Mouse (Mus musculus) layer of hippocampus, postnatal 36 days (tissue): ENCODE data around the gene Gnb3. TPM values are rescaled to one million over a fixed set of nuclear protein-coding genes. Genes with fewer than 3 reads are reported as not detected.

Source experiments
- DNase-seq, 2 experiments: peaks; one replicate each; pipeline ENCODE4 v3.0.0; 2022
- total RNA-seq, 2 experiments: library from RNA; stranded (reverse); gene quantifications; 2 replicates each; pipeline ENCODE4 v1.2.3; 2021

Gene Gnb3
- under 1 TPM in 1 of 2 experiments, not detected in 1; 0.17 TPM for total RNA-seq

DNA sequence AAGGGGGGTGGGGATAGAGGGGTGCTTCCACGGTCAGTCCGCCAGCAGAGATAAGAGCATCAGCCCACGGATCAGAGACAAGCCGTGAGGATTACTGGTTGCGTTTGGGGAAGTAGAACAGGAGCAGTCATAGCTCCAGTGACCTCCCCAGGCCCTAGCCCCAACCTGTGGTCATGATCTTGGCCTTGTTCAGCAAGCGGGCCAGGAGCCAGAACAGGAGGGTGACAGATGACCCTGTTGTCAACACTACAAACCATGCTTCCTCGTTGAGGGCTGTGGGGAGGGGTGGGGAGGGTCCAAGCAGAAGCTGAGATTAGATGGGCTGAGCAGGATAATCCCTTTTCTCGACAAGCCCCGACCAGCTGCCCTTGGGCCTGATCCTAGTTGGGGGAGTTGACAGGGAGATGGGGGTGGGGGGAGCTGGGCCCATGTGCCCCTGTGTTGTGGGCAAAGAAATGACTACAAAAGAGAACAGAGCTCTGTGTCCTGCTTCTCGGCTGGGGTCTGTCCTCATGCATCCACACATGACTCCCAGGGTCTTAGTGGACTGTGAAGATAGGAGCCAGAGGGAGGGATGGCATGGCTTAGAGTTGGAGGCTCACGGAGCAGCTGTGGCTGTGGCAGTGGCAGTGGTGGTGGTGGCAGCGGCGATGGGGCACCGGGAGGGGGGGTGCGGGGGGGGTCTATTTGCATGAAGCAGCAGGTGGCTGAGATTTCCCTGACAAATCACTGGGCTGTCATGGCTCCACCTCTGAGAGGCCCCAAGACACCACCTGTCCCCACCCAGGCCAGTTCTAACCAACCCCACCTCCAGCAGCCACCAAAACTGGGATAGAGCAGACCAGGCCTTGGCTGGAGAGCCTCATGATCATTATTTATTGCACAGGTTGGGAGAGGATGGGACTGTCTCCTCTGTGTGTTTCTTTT, at the start of gene Gnb3:
Gnb3 (minus strand) TSS at position 35 of the 927 bp plus-strand sequence.
- no peak for DNase-seq

DNA sequence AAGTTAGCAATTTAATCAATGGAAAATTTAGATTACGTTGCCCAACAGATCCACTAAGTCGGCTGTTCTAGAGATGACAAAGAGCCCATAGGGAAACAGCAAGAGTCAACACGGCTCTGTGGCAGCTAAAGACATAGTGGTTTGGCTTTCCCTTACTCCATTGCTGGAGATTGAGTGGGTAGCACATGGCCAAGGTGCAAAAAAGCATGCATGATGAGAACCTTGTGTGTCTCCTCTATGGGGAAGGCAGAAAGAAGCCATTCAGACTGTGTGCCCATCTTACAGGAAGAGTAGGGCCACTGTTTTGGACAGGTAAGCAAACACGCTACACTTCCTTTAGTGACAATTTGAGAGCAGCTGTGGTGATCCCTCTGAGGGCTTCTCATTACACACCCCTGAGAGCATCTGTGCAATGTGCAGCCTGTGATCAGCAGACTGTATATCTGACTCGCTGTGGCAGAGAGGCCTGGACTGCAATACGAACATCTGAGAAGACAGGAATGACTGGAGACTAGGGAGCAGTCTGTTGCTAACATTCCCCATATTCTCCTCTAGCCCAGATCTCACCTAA, 48.6 kb upstream of the Gnb3 start:
- DNase-seq = no peak

DNA sequence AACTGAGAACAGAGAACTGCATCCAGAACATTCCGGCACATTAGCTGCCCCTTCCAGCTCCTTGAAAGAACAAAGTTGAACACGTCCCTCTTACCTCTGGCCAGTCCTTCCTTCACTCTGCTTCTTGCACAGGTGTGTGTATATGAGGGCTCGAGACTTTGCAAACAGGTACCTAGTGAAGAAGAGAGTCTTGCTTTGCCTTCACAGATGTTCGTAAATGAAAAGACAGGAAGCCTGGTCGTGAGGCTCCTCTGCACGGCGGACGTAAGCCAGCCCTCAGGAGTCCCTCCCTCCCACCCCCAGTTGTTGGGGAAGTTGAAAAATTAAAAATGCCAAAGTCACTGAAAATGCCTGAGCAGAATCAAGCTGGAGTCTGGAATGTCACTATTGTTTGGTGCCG, 47.9 kb upstream of the Gnb3 start, which contains the start of gene Cd4:
Cd4 (minus strand) TSS at position 236 of the 400 bp plus-strand sequence.
- no peak for DNase-seq

DNA sequence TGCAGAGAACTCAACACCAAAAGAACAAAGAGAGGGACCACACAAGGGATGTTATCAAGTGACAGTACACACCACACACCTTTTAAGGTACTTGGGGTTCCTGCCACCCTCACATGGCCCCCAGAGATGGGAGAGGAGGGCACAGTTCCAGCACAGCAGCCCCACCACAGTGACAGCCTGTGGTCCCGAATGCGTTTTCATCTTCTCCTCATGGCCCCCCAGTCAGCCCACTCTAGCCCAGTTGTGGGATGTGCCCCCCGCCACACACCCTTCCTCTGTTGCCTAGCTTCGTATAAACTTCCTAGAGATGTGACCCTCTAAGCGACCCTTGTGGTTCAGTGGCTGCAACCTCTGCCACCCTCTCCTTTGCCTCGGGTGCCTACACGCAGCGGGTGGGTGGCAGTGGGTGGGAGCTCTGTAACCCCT, 45.9 kb upstream of the Gnb3 start:
- no peak for DNase-seq

DNA sequence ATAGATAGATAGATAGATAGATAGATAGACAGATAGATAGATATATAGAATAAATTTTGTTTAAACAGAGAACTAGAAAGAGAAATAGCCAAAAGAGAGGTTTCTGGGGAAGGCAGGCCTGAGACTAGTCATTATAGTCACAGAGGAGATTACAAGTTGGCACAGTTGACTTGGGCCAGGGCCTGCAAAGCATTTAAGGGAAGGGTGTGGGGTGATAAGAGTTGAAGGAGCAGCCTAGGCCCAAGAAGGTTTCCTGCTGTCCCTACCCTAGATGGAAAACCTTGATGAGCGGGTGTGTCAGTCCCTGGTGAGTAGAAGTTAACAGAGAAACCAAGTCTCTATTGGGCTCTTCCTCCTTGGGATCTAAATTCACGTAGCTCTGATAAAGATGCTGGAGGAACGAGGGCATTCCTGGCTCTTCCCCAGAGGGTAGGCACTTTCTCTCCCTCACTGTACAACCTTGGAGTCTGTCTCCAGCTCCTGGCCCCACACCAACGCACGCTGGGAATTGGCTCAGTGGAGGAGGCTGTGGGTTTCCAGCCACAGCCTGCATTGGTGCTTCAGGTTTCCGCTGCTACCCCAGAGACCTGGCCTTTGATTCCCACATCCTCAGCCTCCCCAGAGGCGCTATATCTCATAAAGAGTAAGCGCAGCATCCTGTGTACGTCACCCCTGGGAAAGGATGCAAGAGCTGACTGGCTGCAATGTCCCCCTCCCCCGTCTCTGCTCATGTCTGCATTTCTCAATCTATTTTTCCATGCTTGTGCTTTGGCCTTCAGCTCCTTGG, 44.8 kb upstream of the Gnb3 start:
- no peak for DNase-seq

DNA sequence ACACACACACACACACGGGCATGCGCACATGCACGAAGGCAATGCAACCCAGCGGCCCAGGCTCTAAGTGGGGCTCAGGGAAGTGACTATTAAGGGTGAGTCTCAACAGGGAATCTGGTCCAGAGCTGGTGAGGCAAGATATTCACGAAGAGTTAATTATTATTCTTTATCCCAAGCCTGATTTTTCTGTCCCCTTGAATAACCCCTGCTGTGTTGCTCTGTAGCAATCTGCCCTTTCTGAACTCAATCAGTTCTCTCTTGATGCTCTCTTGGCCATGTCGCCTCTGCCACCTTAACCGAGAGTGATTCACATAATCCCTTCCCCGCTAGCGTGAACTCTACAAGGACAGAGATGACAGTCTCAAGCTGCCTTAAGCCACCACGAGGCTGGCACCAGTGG, 43.3 kb upstream of the Gnb3 start:
- no peak for DNase-seq

DNA sequence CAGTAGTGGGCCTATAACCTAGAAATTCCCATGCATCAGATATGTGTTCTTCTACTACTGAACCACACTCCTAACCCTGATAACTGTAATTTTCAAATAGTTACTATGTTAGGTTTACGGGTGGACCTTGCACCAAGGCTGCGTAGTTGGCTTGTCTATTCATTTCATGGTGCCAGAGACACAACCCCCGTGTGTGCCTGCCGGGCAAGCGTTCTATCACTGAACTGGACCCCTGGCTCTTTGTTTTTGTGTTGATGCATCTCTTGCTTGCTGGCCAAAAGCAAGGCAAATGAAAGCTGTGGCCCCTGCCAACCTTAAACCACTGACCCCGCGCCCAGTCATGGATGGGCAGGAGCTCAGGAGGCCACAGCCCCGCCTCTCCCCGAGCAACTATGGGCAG, 41.7 kb upstream of the Gnb3 start:
- DNase-seq = no peak

DNA sequence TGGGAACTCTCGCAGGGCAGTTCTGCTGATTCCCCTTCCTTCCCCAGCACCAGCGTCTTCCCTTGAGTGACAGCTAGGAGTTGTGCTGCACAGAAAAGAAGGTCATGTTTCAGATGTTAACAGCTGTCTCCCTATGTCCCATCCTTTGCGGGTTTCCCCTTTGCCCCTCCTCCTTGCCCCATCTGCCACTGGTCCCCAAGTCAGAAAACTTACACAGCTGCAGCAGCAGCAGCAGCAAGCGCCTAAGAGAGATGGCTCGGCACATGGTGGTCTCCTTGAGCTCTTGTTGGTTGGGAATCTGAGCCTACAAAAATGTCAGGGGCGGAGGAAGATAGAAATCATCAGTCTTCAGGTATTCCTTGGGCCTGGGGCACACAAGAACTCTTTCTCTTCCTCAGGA, 39.3 kb upstream of the Gnb3 start:
- DNase-seq = no peak

DNA sequence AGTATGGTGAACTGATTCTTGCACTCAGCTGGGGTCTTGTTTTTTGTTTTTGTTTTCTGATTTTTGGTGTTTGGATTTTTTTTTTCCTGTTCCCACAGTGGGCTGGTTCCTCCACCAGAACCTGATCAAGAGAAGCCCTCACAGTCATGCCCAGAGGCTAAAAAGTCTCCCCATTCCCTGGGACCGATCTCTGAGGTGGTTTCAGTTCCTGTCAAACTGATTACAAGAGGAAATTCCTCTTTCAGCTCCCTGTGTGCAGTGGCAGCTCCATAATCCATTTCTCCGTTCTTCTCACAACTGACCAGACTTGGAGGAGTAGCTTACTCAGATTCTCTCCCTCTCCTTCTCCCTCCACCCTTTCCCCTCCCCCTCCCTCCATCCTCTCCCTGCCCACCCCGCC, 34.3 kb upstream of the Gnb3 start:
- DNase-seq = no peak

DNA sequence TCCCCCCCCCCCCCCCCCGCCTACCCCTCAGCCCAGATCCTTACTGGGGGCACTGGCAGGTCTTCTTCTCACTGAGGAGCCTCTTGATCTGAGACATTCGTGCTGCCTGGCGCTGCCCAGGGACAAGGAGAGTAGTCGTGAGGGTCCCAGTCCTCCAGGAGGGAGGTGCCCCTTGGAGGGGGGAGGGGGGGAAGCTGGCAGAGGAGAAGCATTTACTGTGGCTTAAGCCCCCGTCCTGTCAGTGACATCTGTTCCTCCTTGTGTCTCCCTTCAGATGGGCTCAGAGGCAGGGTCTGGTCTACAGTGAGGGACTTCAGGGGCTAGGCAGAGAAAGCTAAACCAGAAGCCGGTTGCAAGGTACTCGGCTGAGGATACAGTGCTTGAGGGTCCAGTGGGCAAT, 26.5 kb upstream of the Gnb3 start:
- DNase-seq = no peak

DNA sequence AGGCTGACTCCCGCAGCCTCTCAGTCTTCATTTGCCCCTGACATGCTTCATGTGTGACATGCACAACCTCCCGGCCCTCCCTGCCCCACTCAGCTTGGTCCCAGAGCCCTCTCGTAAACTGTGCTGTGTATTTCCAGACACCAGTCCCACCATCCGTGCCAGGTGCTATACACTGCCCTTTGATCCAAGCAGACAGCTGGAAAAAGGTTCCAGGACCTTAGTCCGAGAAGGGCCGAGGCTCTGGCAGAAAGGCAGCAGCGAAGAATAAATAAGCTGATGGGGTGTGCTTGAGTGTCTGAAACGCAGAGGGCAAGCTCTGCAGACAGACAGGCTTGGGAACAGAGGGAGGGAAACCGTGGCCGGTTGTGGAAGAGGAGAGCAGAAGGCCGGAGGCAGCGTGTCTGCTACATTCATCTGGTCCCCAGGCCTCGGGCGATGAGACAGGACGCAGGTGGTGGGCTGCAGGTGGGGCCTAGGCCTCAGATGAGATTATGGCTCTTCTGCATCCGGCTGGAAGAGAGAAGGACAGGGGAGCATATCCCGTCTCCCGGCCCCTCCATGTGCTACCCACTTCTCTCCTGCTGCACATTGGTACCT, 25.8 kb upstream of the Gnb3 start:
- DNase-seq = no peak

DNA sequence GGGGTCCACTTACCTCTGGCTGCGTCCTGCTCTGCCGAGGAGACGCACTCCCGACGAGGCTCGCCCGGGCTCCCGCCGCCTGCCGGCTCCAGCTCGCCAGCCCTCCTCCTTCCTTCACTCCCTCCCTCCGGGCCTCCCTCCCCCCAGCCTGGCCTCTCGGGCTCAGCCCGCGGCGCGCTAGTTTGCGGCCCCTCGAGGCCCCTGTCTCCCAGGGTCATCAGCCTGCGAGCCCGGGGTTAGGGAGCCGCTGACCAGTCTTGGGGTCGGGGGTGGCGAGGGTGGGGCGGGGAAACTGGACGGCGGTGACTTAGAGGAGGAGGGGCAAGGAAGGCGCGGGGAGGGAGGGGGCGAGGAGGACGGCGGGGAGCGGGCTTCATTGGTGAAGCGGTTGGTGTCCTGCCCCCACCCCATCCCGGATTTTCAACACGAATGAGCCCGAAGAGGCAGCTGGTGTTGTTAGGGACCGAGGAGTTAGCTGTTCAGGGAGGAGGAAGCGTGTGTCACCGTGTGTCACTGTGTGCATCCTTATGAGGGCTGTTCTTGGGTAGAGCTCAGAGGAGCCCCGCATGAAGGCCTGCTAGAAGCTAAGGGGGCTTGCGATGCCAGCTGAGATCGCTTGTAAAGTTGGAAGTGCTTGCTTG, 23.7 kb upstream of the Gnb3 start, which contains the start of gene Gpr162:
Gpr162 (minus strand) TSS at position 326 of the 641 bp plus-strand sequence.
- DNase-seq = peak; percentile 72

DNA sequence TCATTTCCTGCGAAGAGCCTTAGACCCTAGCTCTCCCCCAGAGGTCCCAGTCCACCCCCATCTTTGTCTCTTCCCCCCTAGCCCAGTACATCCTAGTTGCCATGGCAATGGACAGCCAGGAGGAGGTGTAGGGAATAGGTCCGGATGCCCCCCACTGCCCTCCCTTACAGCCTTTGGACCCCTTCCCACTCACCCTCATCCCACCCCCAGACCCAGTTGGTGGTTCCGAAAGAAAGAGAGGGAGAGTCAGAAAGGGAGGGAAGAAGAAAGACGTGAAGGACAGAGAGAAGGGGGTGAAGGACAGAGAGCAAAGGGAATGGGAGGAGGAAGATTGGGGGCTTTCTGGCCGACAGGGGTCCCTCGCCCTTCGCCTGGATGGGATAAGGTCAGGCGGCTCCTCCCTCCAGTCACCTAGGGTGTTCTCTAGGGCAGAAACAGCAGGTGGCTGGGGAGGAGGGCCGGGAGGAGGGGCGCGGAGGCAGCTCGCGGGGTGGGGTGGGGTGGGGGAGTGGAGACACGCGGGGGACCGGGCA, 23.1 kb upstream of the Gnb3 start:
- DNase-seq = peak in 1 of 2 experiments; percentile 35

DNA sequence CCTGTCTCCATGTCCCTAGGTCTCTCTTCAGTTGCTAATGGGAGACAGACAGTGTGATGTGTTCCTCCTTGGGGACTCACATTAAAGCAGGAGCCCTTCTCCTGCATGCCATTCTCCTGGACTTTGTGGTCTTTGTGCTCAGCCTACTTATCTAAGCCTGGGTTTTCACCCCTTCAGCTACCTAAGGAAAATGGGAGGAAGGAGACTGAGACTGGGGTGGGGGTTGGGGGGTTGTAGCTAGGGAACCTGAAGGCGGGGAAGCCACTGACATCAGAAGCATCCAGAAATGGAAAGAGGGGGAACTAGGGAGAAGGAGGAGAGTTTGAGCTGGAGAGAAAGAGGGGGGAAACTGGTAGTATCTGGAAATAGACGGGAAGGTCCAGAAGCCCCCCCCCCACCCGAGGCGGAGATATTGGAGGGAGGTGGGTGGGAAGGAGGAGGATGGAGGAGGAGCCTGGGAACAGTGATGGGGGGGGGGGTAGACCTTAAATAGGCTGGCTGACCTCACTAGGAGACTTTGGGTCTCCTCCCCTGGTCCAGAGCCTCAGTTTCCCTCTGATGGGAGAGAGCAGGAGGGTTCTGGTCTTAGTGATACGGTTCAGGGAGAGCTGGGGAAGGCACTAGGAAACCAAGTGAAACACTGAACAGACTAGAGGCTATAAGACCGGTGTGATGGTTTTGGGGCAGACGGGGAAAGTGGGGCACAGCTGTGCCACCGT, 22.5 kb upstream of the Gnb3 start:
- no peak for DNase-seq

DNA sequence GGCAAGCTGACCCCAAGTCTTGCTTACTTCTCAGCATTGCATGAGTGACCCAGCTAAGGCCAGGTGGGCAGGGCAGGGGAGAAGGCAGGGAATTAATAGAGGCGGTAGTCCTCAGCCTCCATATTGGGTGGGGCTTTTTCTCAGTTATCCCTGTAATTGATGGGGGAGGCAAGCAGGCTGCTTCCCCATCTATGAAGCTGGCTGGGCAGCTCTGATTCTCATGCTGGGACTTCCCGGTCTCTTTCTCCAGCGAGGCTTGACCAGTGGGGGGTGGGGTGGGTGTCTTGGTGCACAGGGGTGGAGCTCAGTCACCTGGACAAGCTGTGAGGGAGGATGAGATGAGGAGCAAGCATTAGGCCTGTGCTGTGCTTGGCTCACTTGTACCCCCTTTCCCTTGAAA, 21.7 kb upstream of the Gnb3 start:
- no peak for DNase-seq

DNA sequence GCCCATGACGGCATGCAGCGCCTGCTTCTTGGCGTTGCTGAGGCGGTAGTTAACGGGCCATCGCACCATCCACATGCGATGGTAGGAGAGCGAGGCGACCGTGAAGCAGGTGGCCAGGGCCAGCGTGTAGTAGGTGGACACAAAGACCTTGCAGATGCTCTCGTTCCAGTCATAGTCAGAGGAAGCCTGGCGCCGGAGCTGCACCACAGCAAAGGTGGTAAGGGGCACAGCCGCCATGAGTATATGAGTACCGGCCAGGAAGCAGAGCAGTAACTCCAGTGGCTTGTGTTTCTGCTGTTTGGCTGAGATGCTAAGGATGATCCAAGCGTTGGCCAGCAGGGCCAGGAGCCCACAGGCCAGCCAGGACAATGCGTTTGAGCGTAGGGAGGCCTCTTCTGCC, 21.2 kb upstream of the Gnb3 start:
- no peak for DNase-seq

DNA sequence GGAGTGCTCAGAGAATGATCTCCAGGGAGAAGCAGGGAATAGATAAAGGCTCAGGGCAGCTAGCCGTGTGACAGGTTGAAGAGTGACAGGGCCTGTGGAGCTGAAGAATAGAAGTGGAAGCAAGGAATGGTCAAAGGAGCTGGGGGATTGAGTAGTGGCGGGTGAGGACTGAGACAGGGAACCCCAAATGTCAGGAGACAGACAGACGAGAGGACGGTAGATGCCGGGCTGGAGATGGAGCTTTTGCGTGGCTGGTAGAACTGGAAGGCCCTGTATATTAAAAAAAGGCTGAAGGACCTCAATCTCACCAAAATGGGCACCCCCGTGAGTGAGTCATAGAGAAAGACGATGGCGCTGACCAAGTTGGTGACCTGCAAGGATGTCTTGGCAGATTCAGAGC, 20.4 kb upstream of the Gnb3 start:
- no peak for DNase-seq

DNA sequence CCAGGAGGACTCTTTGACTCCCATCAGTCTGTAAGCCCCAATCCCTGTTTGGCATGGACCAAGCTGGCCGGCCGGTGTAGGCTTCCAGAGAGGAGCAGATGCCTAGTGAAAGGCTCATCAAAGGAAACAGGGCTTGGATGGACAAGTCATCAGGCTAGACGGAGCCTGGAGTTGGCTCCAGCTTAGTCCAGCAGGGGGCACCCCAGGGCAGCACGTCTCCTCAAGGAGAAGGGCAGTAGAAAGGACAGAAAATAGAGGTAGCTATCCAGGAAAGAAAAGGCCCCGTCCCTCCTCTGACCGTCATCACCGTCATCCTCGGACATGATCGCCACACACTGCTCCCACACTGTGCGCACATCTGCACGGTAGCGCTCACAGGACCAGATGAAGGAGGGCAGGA, 19.6 kb upstream of the Gnb3 start:
- peak; percentile 86 to 87 for DNase-seq

DNA sequence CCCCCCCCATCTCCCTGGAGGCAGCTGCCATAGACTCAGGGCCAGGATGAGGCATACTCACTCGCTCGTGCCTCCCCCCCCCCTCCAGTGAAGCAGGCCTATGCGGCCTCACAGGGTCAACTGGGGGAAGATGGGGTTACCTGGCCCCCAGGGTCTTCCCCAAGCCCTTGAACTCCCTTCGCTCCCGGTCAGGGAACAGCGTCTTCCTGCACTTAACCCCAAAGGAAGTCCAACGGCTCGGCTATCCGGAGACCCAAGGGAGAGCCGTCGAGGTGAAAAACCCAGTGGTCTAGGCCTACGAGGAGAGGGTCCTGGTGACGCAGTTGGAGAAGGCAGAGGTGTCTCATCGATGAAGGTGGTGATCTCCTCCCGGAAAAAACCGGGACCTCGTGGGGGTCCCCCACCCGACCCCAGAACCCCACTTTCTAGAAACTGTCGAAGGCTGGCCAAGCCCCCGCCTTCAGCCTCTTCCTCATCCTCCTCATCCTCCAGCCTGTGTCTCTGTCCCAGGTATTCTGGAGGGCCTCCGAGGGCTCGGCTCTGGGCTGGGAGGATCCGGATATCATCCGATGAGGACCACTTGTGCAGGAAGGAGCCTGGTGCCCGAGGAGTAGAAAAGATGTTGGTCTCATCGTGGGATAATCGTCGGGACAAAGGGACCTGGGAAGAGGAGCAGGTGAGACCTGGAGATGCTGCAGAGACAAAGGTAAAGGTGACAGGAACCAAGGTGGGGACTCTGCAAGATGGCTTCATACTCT, 18.7 kb upstream of the Gnb3 start:
- no peak for DNase-seq

DNA sequence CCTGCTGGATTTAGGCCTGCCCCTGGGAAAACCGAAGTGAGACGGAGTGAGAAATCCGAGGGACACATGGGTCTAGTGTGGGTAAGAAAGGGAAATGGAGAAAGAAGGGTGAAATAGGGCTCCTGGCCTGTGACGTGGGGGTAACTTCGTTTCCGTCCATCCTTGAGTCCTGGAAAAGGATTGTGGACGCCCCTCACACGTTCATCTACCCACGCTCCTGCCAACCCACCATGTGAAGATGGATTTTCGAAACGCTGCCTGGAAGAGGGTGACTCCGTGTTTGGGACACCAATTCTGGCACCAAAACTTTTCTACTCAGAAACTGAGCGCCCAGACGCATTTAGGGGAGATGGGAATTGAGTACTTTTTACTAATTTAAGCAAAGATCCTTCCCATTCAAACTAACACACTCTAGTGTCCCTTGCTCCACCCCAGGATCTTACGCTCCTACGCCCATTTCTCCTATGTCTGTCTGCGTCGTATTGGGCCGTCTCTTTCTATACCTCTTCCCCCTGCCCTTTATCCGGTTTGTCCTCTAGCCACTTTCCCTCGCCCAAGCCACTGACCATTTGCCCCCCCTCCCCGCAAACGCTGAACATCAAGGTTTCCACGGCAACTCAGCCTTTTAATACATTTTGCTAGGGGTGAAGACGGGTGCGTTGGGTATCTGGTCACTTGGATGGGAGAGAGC, 17.9 kb upstream of the Gnb3 start:
- DNase-seq = peak in 1 of 2 experiments; percentile 28
